Mouse (Mus musculus): ENCODE measurements at regions not wholly inside any gene's neighbourhood (a gene's known extent, or its start where the extent isn't known, plus 50 kb on each side); places are given as distances from the start of the nearest gene placed in this dataset.
A peak's percentile ranks its signal among the peaks of the same experiment; 100 is the strongest.

- Histone ChIP-seq H3K9me3 (no peaks in the 10 kb centered on the region), H3K9ac (replicated peaks) (no peak overlapping the region), H3K36me3 (no peaks in the 10 kb centered on the region), H3K27ac (no peak overlapping the region), H3K27me3 (no peaks in the 10 kb centered on the region), H3K4me2 (replicated peaks) (no peak overlapping the region), H3K4me3 (replicated peaks) (no peak overlapping the region), H3K4me1 (replicated peaks) (no peaks in the 10 kb centered on the region)
- ATAC-seq: no peak
- 76% methylated on average over 5 of the region's 5 CpGs for WGBS
Observed at GRCm38 (mm10) chr6:94413987-94414360, 86.2 kb upstream of the Slc25a26 start.

- Histone ChIP-seq H3K4me2 (replicated peaks) (no peak overlapping the region), H3K9me3 (no peaks in the 10 kb centered on the region), H3K4me1 (replicated peaks) (no peaks in the 10 kb centered on the region), H3K27me3 (no peaks in the 10 kb centered on the region), H3K4me3 (replicated peaks) (no peak overlapping the region), H3K9ac (replicated peaks) (no peak overlapping the region), H3K27ac (no peak overlapping the region), H3K36me3 (no peaks in the 10 kb centered on the region)
- no peak for ATAC-seq
- 74% methylated on average over 10 of the region's 10 CpGs for WGBS
Observed at GRCm38 (mm10) chr6:94413297-94413986, 86.7 kb upstream of the Slc25a26 start.

GRCm38 (mm10) chr6:94412341-94412740 lies 87.8 kb upstream of the Slc25a26 start:
- Histone ChIP-seq H3K27me3 (no peaks in the 10 kb centered on the region), H3K9ac (replicated peaks) (no peak overlapping the region), H3K27ac (no peak overlapping the region), H3K36me3 (no peaks in the 10 kb centered on the region), H3K9me3 (no peaks in the 10 kb centered on the region), H3K4me2 (replicated peaks) (no peak overlapping the region), H3K4me1 (replicated peaks) (no peaks in the 10 kb centered on the region), H3K4me3 (replicated peaks) (no peak overlapping the region)
- ATAC-seq: no peak
- WGBS: 91% methylated on average over 7 of the region's 7 CpGs

GRCm38 (mm10) chr6:94410480-94410879 lies 89.7 kb upstream of the Slc25a26 start:
- Histone ChIP-seq H3K4me2 (replicated peaks) (no peak overlapping the region), H3K36me3 (no peaks in the 10 kb centered on the region), H3K9ac (replicated peaks) (no peak overlapping the region), H3K9me3 (no peaks in the 10 kb centered on the region), H3K4me3 (replicated peaks) (no peak overlapping the region), H3K27ac (no peak overlapping the region), H3K4me1 (replicated peaks) (no peaks in the 10 kb centered on the region), H3K27me3 (no peaks in the 10 kb centered on the region)
- ATAC-seq: no peak
- 90% methylated on average over 2 of the region's 2 CpGs for WGBS

- Histone ChIP-seq H3K9ac (replicated peaks) (no peak overlapping the region), H3K36me3 (no peaks in the 10 kb centered on the region), H3K4me1 (replicated peaks) (no peaks in the 10 kb centered on the region), H3K4me2 (replicated peaks) (no peak overlapping the region), H3K9me3 (no peaks in the 10 kb centered on the region), H3K27ac (no peak overlapping the region), H3K27me3 (no peaks in the 10 kb centered on the region), H3K4me3 (replicated peaks) (no peak overlapping the region)
- 98% methylated on average over 2 of the region's 2 CpGs for WGBS
- ATAC-seq: no peak
Observed at GRCm38 (mm10) chr6:94408996-94409395, 91.1 kb upstream of the Slc25a26 start.

GRCm38 (mm10) chr6:94407751-94408150 lies 92.4 kb upstream of the Slc25a26 start:
- Histone ChIP-seq H3K27me3 (0 out of 2 replicates have a peak, but pooled peaks cover 4% of the 10 kb centered on the region), H3K4me2 (replicated peaks) (no peak overlapping the region), H3K9me3 (no peaks in the 10 kb centered on the region), H3K27ac (no peak overlapping the region), H3K4me1 (replicated peaks) (no peaks in the 10 kb centered on the region), H3K4me3 (replicated peaks) (no peak overlapping the region), H3K9ac (replicated peaks) (no peak overlapping the region), H3K36me3 (no peaks in the 10 kb centered on the region)
- no peak for ATAC-seq
- 48% methylated on average over 4 of the region's 4 CpGs for WGBS

GRCm38 (mm10) chr6:94405371-94406076 lies 94.6 kb upstream of the Slc25a26 start:
- H3K4me1 ChIP-seq (replicated peaks): peaks cover 18% of the 10 kb centered on the region
- H3K27me3 ChIP-seq: 0 out of 2 replicates have a peak, but pooled peaks cover 4% of the 10 kb centered on the region
- H3K4me2 ChIP-seq (replicated peaks): no peak overlapping the region
- H3K27ac ChIP-seq: no peak overlapping the region
- 90% methylated on average over 8 of the region's 8 CpGs for WGBS
- no peaks in the 10 kb centered on the region for H3K36me3 ChIP-seq
- no peaks in the 10 kb centered on the region for H3K9me3 ChIP-seq
- no peak overlapping the region for H3K4me3 ChIP-seq (replicated peaks)
- ATAC-seq: no peak
- no peak overlapping the region for H3K9ac ChIP-seq (replicated peaks)

GRCm38 (mm10) chr6:94401617-94402481 lies 98.3 kb upstream of the Slc25a26 start:
- peak; percentile 59; the same call in 1 of the 2 replicates for ATAC-seq
- H3K4me3 ChIP-seq (replicated peaks): no peak overlapping the region
- H3K4me1 ChIP-seq (replicated peaks): peaks cover 21% of the 10 kb centered on the region
- peak overlapping the region; percentile 51 for H3K4me2 ChIP-seq (replicated peaks)
- no peak overlapping the region for H3K27ac ChIP-seq
- WGBS: 41% methylated on average over 9 of the region's 9 CpGs
- H3K36me3 ChIP-seq: no peaks in the 10 kb centered on the region
- no peaks in the 10 kb centered on the region for H3K9me3 ChIP-seq
- no peak overlapping the region for H3K9ac ChIP-seq (replicated peaks)
- H3K27me3 ChIP-seq: 0 out of 2 replicates have a peak, but pooled peaks cover 4% of the 10 kb centered on the region

GRCm38 (mm10) chr6:94401061-94401591 lies 99.0 kb upstream of the Slc25a26 start:
- Histone ChIP-seq H3K4me3 (replicated peaks) (peak overlapping the region; percentile 24), H3K27ac (peak overlapping the region; percentile 19; the same call in 1 of the 2 replicates), H3K9ac (replicated peaks) (no peak overlapping the region), H3K27me3 (0 out of 2 replicates have a peak, but pooled peaks cover 4% of the 10 kb centered on the region), H3K4me1 (replicated peaks) (peaks cover 21% of the 10 kb centered on the region), H3K4me2 (replicated peaks) (peak overlapping the region; percentile 51), H3K9me3 (no peaks in the 10 kb centered on the region), H3K36me3 (no peaks in the 10 kb centered on the region)
- ATAC-seq: peak; percentile 94
- 15% methylated on average over 14 of the region's 14 CpGs for WGBS

- Histone ChIP-seq H3K4me2 (replicated peaks) (peak overlapping the region; percentile 51), H3K4me1 (replicated peaks) (peaks cover 21% of the 10 kb centered on the region), H3K27me3 (0 out of 2 replicates have a peak, but pooled peaks cover 4% of the 10 kb centered on the region), H3K9ac (replicated peaks) (no peak overlapping the region; the same call in 1 of the 2 replicates), H3K4me3 (replicated peaks) (peak overlapping the region; percentile 24), H3K27ac (peak overlapping the region; percentile 19; the same call in 1 of the 2 replicates), H3K9me3 (no peaks in the 10 kb centered on the region), H3K36me3 (no peaks in the 10 kb centered on the region)
- peak; percentile 82 for ATAC-seq
- 26% methylated on average over 13 of the region's 13 CpGs for WGBS
Observed at GRCm38 (mm10) chr6:94400471-94401051, 99.6 kb upstream of the Slc25a26 start.

- Histone ChIP-seq H3K4me1 (replicated peaks) (no peaks in the 10 kb centered on the region), H3K4me2 (replicated peaks) (no peak overlapping the region), H3K9ac (replicated peaks) (no peak overlapping the region), H3K27me3 (no peaks in the 10 kb centered on the region), H3K4me3 (replicated peaks) (no peak overlapping the region), H3K9me3 (no peaks in the 10 kb centered on the region), H3K36me3 (no peaks in the 10 kb centered on the region), H3K27ac (no peak overlapping the region)
- no peak for ATAC-seq
- 78% methylated on average over 5 of the region's 5 CpGs for WGBS
Observed at GRCm38 (mm10) chr6:94391134-94391533, 107.4 kb upstream of the Magi1 start.
